Mouse (Mus musculus): Measurements from ENCODE around the gene Fgfrl1.

The Fgfrl1 gene

GRCm38 (mm10) chr5:108667370-108667769 lies 24.8 kb upstream of the Fgfrl1 start:
- DNase-seq (ENCODE audit: low spot score), result no peak

GRCm38 (mm10) chr5:108668387-108668932 lies 23.7 kb upstream of the Fgfrl1 start:
- no peak for DNase-seq (ENCODE audit: low spot score)

DNA sequence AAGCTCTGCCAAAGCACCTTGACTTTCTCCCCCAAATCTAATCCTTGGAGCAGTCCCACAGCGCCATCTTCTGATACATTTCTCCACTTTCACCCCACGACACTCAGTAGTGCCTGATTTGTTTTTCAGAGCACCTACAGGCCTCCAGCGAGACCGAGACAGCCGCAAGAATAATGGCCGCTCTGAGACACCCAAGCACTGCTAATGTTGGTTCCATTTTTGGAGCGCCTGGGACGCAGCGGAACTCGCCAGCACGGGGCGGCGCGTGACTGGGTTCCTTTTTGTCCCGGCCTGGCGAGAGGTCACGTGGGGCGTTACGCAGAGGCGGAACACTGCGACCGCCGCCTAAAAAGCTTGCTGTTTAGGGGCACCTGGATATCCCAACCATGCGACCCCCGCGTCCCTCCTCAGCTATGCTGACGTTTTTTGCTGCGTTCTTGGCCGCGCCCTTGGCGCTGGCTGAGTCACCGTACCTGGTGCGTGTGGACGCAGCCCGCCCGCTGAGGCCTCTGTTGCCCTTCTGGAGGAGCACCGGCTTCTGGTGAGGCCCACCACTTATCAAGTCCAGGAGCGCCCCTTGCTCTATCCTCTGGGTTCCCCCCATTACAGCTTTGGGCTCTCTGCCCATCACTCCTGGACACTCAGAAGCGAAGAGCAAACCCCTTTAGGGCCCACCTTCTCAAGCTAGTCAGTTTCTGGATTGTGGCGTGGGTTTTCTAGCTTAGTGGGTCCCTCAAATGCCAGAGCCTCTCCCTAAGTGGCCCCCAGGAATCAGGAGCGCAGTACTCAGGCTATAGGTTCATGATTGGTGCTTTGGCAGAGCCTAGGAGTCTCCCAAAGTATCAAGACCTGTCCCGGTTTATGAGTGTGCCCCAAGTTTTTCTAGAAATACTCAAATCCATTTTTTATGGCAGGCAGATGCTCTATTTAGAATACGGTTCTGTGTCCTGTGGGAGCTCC lies 22.9 kb upstream of the Fgfrl1 start, which contains the start of gene Dgkq:
Dgkq (minus strand) TSS at position 696 of the 960 bp plus-strand sequence.
- peak; percentile 82 for DNase-seq (ENCODE audit: low spot score)

GRCm38 (mm10) chr5:108669986-108670385 lies 22.2 kb upstream of the Fgfrl1 start:
- no peak for DNase-seq (ENCODE audit: low spot score)

DNA sequence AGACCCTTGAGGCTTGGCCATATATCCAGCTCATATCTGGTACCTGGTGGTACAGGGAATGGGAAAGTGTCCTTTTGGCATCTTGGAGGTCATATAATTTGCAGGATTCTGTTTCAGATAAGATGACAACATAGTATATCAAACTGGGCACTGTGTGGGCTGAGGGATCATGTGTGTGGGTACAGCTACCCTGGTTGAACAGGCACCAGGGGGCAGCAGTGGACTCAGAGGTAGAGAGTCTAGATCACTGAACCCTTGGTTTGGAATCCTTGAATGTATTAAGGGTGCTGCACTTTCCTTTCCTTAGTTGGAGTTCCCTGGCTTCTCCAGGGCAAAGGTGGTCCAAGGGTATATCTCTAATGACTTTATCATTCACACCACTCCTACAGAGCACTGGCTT lies 21.4 kb upstream of the Fgfrl1 start:
- no peak for DNase-seq (ENCODE audit: low spot score)

DNA sequence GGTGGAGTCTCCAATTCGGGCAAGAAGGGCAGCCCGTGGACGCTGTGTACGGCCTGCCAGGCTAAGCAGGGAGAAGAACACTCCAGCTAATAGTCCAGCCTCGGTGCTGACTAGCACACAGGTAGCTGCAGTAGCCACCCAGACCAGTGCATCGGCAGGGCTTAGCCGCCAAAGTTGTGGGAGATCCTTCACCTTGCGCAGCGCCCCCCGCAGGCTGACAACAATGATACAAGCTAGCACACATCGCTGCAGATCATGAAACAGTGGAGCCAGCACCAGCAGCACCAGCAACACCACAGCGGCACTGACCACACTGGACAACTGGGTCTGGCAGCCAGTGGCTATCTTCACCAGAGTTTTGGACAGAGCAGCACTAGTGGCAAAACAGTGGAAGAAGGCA lies 20.4 kb upstream of the Fgfrl1 start:
- no peak for DNase-seq (ENCODE audit: low spot score)

DNA sequence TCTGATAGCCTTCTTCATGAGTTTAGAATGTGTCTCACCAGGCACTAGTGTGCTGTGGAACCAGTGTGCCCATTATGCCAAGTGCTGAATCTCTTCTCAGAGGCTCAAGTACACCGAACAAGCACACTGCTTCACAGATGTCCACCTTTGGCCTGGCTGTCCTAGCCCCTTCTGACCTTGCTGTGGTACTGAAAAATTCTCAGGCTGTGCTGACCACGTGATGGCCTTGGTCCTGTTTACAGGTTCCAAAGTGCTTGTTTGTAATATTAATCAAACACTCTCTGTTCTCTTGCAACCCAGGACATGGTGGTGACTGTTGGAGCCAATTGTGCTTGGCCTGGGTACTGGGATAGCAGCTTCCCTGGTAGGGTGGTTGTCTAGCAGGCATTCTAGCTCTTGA lies 17.6 kb upstream of the Fgfrl1 start:
- DNase-seq (ENCODE audit: low spot score), result no peak

- no peak for DNase-seq (ENCODE audit: low spot score)
Measured at GRCm38 (mm10) chr5:108675251-108675816, 16.8 kb upstream of the Fgfrl1 start, which contains the start of gene Slc26a1. Slc26a1 (minus strand) TSS chr5:108675569.

DNA sequence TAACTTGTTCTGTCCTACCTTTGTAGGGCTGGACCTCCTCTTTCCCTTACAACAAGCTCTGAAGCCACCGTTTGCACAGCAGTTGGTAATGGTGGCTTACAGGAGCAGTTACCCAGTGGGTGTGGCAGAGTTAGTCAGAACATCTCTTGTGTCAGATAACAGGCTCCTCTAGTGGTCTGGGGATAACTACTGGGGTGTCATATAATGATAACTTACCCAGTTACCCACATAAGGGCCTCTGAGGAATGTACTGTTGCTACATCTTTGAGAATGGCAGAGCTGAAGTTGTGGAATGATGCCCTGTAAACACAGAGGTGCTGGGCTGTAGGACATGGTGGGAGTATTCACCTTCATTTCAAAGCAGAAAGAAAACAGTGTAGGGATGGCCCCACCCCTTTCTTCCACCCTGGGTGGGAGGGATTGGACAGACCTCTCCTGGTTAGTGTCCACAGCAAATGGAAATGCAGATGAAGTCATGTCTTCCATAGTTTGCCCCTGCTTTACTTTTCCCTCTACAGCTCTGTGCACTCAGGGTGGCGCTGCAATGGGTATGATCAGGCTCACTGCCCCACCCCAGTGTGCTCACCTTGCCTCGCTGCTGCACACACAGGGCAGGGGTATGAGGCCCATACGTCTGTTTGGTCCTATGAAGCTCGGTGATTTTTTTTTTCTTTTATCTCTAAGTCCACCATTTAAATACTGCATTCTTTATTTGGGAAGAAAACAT lies 15.2 kb upstream of the Fgfrl1 start:
- no peak for DNase-seq (ENCODE audit: low spot score)

DNA sequence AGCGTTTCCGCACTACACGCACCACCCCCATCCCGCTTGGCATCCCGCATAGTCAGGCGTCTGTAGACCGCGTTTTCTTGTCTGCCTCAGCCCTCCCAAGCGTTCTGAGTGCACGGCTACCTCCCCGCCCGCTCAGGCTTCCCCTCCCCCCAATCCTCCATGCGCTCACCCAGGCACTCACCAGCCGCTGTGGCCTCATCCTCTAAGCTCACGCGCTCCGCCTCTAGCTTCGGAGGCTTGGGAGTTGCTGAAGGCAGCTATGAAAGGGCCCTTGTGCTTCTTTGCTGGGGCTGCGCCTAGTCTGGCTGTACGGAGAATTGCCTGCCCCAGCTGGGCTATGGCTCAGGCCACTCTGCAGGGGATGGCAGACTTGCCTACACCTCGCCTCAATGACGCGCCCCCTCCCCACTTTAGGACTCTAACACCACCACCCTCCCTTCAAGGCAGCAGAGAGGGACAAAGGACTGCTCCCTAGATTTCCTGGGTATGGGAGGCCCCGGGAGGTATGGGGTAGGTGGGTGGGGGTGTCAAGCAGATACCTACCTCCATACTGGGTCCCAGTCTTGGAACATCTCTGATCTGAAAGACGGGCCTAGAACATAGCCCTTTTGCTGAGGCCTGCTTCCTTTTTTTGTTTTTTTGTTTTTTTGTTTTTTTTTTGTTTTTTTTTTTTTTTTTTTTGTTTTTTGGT lies 14.4 kb upstream of the Fgfrl1 start:
- DNase-seq (ENCODE audit: low spot score), result peak; percentile 55

GRCm38 (mm10) chr5:108678296-108678854 lies 13.8 kb upstream of the Fgfrl1 start:
- DNase-seq (ENCODE audit: low spot score), result no peak

DNA sequence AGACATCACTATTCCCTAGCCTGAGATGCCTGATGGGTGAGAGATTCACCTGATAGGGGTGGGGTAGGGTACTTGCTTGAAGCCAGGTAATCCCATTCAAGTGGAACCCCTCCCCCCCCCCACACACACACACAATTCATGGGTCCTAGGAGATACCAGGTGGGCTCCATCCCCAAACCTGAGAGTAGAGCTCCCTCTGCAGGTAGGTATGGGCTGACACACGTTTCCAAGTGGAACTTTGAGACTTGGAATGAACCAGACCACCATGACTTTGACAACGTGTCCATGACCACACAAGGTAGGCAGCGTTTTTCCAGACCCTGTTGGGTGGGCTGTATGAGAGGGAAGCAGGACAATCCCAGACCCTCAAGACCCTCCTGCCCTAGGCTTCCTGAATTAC lies 12.3 kb upstream of the Fgfrl1 start:
- no peak for DNase-seq (ENCODE audit: low spot score)

GRCm38 (mm10) chr5:108680871-108681270 lies 11.3 kb upstream of the Fgfrl1 start:
- DNase-seq (ENCODE audit: low spot score), result no peak

DNA sequence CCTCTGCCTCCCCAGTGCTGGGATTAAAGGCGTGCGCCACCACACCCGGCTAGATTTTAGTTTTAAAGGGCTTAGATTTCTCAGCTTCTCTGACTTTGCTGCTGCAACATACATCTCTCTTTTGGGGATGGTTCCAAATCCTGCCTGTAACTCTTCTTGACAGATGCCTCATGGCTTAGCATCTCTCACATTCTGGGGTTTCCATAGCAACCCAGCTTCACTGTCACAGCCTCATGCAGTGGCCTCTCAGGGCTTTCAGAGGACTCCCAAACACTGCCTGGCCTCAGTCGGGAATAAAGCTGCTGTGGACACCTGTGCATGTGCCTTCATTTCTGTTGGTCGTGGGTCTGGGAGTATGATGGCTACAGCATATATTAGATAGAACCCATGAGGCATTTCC lies 3.1 kb upstream of the Fgfrl1 start:
- no peak for DNase-seq (ENCODE audit: low spot score)

- DNase-seq (ENCODE audit: low spot score), result no peak
Measured at GRCm38 (mm10) chr5:108691152-108691551, 1.0 kb upstream of the Fgfrl1 start.

DNA sequence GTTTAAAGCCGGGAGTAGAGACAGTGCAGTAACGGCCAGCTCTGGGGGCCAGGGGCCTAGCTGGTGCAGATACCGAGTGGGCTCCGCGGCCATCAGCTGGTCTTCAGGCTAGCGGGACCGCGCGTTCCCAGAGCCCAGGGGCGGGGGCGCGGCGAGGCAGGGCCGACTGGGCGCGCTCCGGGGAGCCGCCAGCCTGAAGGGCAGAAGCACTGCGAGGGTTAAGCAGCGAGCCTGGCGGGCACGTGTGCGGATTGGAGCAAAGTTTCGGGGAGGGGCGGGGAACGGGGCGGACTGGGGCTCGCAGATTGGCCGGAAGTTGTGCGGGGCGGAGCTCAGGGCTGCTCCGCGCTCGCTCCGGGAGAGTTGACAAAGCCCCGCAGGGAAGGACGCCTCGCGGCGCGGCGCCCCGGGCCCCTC lies 1.7 kb downstream of the Fgfrl1 start:
- no peak for DNase-seq (ENCODE audit: low spot score)

DNA sequence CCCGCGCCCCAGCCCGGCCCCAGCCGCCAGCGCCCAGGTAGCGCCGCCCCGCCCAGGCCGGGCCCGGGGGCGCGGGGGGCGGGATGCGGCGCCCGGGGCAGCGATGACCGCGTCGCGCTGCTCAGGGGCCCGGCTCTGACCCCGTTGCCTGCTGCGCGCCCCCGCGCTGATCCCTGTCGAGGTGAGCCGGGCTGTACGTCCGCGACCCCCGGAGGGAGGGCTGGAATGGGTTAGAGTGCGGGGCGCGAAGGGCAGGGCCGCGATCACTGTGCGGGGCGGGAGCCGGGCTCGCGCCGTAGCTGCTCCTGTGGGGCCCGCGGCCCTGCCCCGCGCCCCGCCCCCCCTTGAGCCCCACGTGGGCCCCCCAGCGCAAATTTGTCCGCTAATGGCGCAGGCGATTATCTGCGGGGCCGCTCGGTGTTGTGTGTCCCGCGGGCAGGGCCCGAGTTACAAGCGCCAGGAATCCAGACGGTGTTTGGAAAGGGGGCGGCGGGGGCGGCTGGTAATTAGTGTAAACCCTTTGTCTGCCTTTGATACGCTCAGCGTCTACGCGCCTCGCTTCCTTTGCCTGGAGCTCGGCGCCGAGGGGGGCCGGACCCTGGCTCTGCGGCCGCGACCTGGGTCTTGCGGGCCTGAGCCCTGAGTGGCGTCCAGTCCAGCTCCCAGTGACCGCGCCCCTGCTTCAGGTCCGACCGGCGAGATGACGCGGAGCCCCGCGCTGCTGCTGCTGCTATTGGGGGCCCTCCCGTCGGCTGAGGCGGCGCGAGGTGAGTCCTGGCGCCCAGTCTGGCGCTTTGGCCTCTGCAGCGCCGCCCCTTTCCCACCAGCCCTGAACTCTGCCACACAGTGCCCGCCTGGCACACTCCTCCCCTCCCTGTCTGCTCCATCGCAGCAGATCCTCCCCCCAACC lies 2.4 kb downstream of the Fgfrl1 start:
- no peak for DNase-seq (ENCODE audit: low spot score)

- no peak for DNase-seq (ENCODE audit: low spot score)
Measured at GRCm38 (mm10) chr5:108695861-108696260, 3.7 kb downstream of the Fgfrl1 start.

- no peak for DNase-seq (ENCODE audit: low spot score)
Measured at GRCm38 (mm10) chr5:108696542-108696941, 4.4 kb downstream of the Fgfrl1 start.

DNA sequence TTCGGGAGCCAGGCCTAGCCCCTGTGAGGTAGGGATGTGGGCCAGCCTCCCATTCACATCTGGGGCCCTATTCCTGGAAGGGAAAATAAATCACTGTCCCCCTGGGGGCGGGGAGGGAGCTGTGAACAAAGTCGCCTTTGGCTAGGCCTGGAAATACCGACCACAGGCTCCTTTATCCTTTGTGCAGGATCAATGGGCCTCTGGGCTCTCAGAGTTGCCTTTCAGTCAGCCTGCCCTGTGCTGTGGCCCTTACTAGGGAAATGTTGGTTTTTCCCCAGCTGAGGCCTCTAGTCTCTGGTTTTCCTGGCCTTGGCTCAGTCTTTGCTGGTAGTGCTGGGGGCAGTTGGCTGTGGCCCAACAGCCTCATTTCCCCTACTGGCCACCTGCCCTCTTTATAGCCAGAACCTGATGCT lies 5.2 kb downstream of the Fgfrl1 start:
- DNase-seq (ENCODE audit: low spot score), result peak; percentile 35
